Mouse (Mus musculus) hindbrain, postnatal 0 days (tissue): ENCODE measurements around the gene Pdlim1. TPM values are rescaled to one million over a fixed set of nuclear protein-coding genes. Genes with fewer than 3 reads are reported as not detected.
"Not testable (repeated sequence)": the region's sequence is repeated elsewhere in the genome, so short reads cannot be mapped to it uniquely, and the experiment has no call there.

ENCODE experiments used
- ATAC-seq: fragments of 200-750 bp; cut with Nextera tagmentation; 2 replicates; pipeline ENCODE4 v1.8.0; 2017; ENCODE audit warnings: mild to moderate bottlenecking, moderate TSS enrichment, moderate library complexity
- DNase-seq: peaks from one replicate; pipeline ENCODE4 v3.0.0-alpha.2; 2015; ENCODE audit warnings: low spot score
- H3K27ac ChIP-seq: fragments of 300-500 bp; sonication (generic); 2 replicates; pipeline ENCODE4 v1.5.1; 2014; ENCODE audit warnings: mild to moderate bottlenecking
- H3K27me3 ChIP-seq: fragments of 300-500 bp; sonication (generic); 2 replicates; pipeline ENCODE4 v1.6.1; 2014; ENCODE audit warnings: low read length, mixed read lengths; ENCODE audit not compliant: insufficient read depth
- H3K36me3 ChIP-seq: fragments of 300-500 bp; sonication (generic); 2 replicates; pipeline ENCODE4 v1.6.1; 2014; ENCODE audit warnings: low read length, mixed read lengths; ENCODE audit not compliant: insufficient read depth
- H3K4me1 ChIP-seq: fragments of 300-500 bp; sonication (generic); 2 replicates; pipeline ENCODE4 v1.6.1; 2014; ENCODE audit warnings: antibody characterized with exemption, low read length, mixed read lengths; ENCODE audit not compliant: insufficient read depth
- H3K4me2 ChIP-seq: fragments of 300-500 bp; sonication (generic); 2 replicates; pipeline ENCODE4 v1.6.1; 2014; ENCODE audit warnings: low read depth, mild to moderate bottlenecking, low read length, moderate library complexity, mixed read lengths
- H3K4me3 ChIP-seq: fragments of 300-500 bp; sonication (generic); 2 replicates; pipeline ENCODE4 v1.5.1; 2014; ENCODE audit warnings: low read length
- H3K9ac ChIP-seq: fragments of 300-500 bp; sonication (generic); replicated peaks from 2 replicates; pipeline ENCODE4 v1.6.1; 2014; ENCODE audit warnings: mild to moderate bottlenecking, low read length, moderate library complexity, mixed read lengths
- H3K9me3 ChIP-seq: fragments of 300-500 bp; sonication (generic); 2 replicates; pipeline ENCODE4 v1.6.1; 2016; ENCODE audit warnings: low read length, mixed read lengths
- CTCF ChIP-seq: IDR thresholded peaks from 2 replicates; pipeline ENCODE4 v1.5.1; 2016; ENCODE audit warnings: antibody characterized with exemption, control low read depth, low read depth
- WGBS: fragments of 180-500 bp; shearing (Covaris S2); extraction: QIAGEN DNeasy Blood & Tissue Kit; methylation state at CpG from one replicate; pipeline ENCODE4 v1.1.7; 2014; 5-methylcytosine and 5-hydroxymethylcytosine counted together
- polyA plus RNA-seq: library from polyadenylated mRNA; unstranded; fragments of >200 nt; fragmentation: Nextera tagmentation; extraction: Ambion mirVana; gene quantifications from 2 replicates; pipeline ENCODE4 v1.2.1, GENCODE M21; 2015
- total RNA-seq: library from RNA; depleted of rRNA; stranded (reverse); fragments of >200 nt; gene quantifications from 2 replicates; pipeline ENCODE4 v1.2.3, GENCODE M21; 2014; rRNA removed

Gene Pdlim1
- total and polyA plus RNA-seq, 2 experiments from 2014 or later: 2.8 to 10.3 TPM

GRCm38 (mm10) chr19:40220878-40221277, 50.8 kb downstream of the Pdlim1 start:
- Histone ChIP-seq H3K9me3 (no peaks in the 10 kb centered on the region), H3K27me3 (no peaks in the 10 kb centered on the region), H3K9ac (no peak overlapping the region), H3K4me2 (no peak overlapping the region), H3K4me3 (no peak overlapping the region), H3K27ac (no peak overlapping the region), H3K4me1 (no peaks in the 10 kb centered on the region), H3K36me3 (no peaks in the 10 kb centered on the region)
- TF ChIP-seq CTCF: no peak
- DNase-seq (no peak), ATAC-seq (no peak)
- WGBS: 75% methylated on average over 5 of the region's 5 CpGs

- H3K4me1 ChIP-seq, DNase-seq, H3K9ac ChIP-seq, ATAC-seq, H3K4me3 ChIP-seq, H3K27ac ChIP-seq, H3K4me2 ChIP-seq, H3K36me3 ChIP-seq, H3K27me3 ChIP-seq, H3K9me3 ChIP-seq: not testable (repeated sequence)
- WGBS: 21% methylated on average over 4 of the region's 4 CpGs
Measured at GRCm38 (mm10) chr19:40202947-40203346, 68.7 kb downstream of the Pdlim1 start.

- Histone ChIP-seq H3K9me3 (no peaks in the 10 kb centered on the region), H3K9ac (no peak overlapping the region), H3K27me3 (no peaks in the 10 kb centered on the region), H3K4me1 (no peaks in the 10 kb centered on the region), H3K4me3 (no peak overlapping the region), H3K27ac (no peak overlapping the region), H3K36me3 (no peaks in the 10 kb centered on the region), H3K4me2 (no peak overlapping the region)
- TF ChIP-seq CTCF: no peak
- no peak for ATAC-seq
- DNase-seq: no peak
- 98% methylated on average over 10 of the region's 10 CpGs for WGBS
Measured at GRCm38 (mm10) chr19:40190596-40190995, 81.0 kb downstream of the Pdlim1 start.

- no peaks in the 10 kb centered on the region for H3K36me3 ChIP-seq
- DNase-seq (no peak), ATAC-seq (no peak)
- no peak within 1 kb of the TSS for H3K4me2 ChIP-seq
- H3K4me3 ChIP-seq: no peak within 1 kb of the TSS
- no peaks in the 10 kb centered on the region for H3K4me1 ChIP-seq
- WGBS: 84% methylated on average over 5 of the region's 5 CpGs
- H3K27ac ChIP-seq: no peak within 1 kb of the TSS
- H3K27me3 ChIP-seq: no peaks in the 10 kb centered on the region
- no peak within 1 kb of the TSS for H3K9ac ChIP-seq
- H3K9me3 ChIP-seq: no peaks in the 10 kb centered on the region
- no peak for TF ChIP-seq CTCF
Measured at GRCm38 (mm10) chr19:40187160-40187559, 84.5 kb downstream of the Pdlim1 start, which contains the start of gene Cyp2c70. Gene Cyp2c70, minus strand, starts transcription at chr19:40187333.

GRCm38 (mm10) chr19:40183600-40183999, 88.0 kb downstream of the Pdlim1 start:
- H3K4me3 ChIP-seq: no peak overlapping the region
- no peaks in the 10 kb centered on the region for H3K36me3 ChIP-seq
- H3K27me3 ChIP-seq: no peaks in the 10 kb centered on the region
- no peak overlapping the region for H3K27ac ChIP-seq
- no peaks in the 10 kb centered on the region for H3K9me3 ChIP-seq
- H3K9ac ChIP-seq: no peak overlapping the region
- ATAC-seq: no peak
- no peaks in the 10 kb centered on the region for H3K4me1 ChIP-seq
- no peak for DNase-seq
- TF ChIP-seq CTCF: no peak
- H3K4me2 ChIP-seq: no peak overlapping the region
- 96% methylated on average over 5 of the region's 5 CpGs for WGBS

- WGBS: 81% methylated on average over 4 of the region's 4 CpGs
- Histone ChIP-seq H3K4me2 (no peak overlapping the region), H3K27me3 (no peaks in the 10 kb centered on the region), H3K9ac (no peak overlapping the region), H3K27ac (no peak overlapping the region), H3K4me3 (no peak overlapping the region), H3K9me3 (no peaks in the 10 kb centered on the region), H3K36me3 (no peaks in the 10 kb centered on the region), H3K4me1 (no peaks in the 10 kb centered on the region)
- no peak for ATAC-seq
- no peak for TF ChIP-seq CTCF
- DNase-seq: no peak
Measured at GRCm38 (mm10) chr19:40178311-40178710, 93.3 kb downstream of the Pdlim1 start.

Other genes starting within 250 kb of the Pdlim1 start
- not detected in 2 replicates for gene Cyp2c54, start 198.0 kb downstream of the Pdlim1 start, total RNA-seq
- gene Cyp2c54, start 198.0 kb downstream of the Pdlim1 start, polyA plus RNA-seq: not detected in 2 replicates
- gene Cyp2c50, start 182.2 kb downstream of the Pdlim1 start, total RNA-seq: not detected in 2 replicates
- gene Cyp2c50, start 182.2 kb downstream of the Pdlim1 start, polyA plus RNA-seq: not detected in 2 replicates
- not detected in 2 replicates for gene Cyp2c70, start 84.5 kb downstream of the Pdlim1 start, total RNA-seq
- gene Cyp2c70, start 84.5 kb downstream of the Pdlim1 start, polyA plus RNA-seq: not detected in 2 replicates
- 52.4 and 64.2 TPM in 2 replicates for gene Sorbs1, start 241.9 kb upstream of the Pdlim1 start, total RNA-seq
- gene Sorbs1, start 241.9 kb upstream of the Pdlim1 start, polyA plus RNA-seq: 70.4 and 79.2 TPM in 2 replicates